Mouse (Mus musculus): ENCODE data around the gene Nup88.

DNA sequence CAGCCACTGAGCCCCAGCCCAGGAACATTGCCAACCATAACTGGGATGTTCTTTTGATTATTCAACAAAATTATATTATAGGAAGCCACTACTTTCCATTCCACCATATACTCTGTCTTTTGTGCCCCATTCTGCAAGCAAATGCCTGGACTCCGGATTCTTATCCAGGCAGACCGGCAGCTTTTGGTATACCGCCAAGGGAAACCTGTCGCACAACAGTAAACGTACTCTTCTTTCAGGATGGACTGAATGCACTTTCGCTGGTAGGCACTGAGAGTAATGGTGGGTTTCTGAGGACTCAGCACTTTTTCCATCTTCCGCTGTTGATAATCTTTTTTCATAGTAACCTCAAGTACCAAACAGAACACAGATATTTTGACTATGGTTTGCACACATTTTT, 26.1 kb downstream of the Nup88 start:
- no peak for TF ChIP-seq CTCF (IDR thresholded peaks at IDR 0.05; ENCODE audit: borderline replicate concordance, extremely low read depth, insufficient read depth, insufficient read length)
- TF ChIP-seq POLR2A (IDR thresholded peaks at IDR 0.05; ENCODE audit: borderline replicate concordance, extremely low read depth, insufficient read depth, insufficient read length, poor library complexity, severe bottlenecking) = no peak
